In the genomic region with DNA sequence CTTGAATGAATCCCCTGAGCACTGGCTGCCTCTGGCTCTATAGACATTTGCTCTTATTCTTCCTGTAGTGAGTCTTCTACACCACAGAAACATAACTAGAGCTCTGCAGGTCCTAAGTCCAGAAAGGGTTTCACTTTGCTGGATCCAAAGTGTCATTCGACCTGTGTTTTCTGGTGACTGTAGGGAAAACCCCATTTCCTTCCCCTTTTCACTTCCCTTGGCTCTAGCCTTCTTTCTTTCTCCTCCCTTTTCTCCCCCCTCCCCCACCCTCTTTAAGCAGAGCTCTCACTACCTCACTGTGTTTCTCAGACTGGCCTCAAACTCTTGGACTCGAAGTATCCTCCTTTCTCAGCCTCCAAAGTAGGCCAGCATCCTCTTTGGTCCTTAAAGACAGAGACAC, we compare ENCODE assay signal across 18 mouse cellular contexts. TPM values are rescaled to one million over a fixed set of nuclear protein-coding genes. Genes with fewer than 3 reads are reported as not detected.
DNase-seq lines count a peak whose midpoint lies in the region; ATAC-seq and TF ChIP-seq lines count a peak whose summit lies in the region.
"Had no signal": no experiment of that assay in that cellular context is flagged by ENCODE, and none has a peak within 500 bp of the region (broad histone marks: within the 10 kb centered on the region; RNA-seq: fewer than 3 reads in every experiment).

No protein-coding gene starts in this region.

- H3K9ac ChIP-seq in MEL (ENCODE audit: control insufficient read depth, low read depth, low read length, poor library complexity, severe bottlenecking), result no peak overlapping the region
- H3K9ac ChIP-seq: embryonic facial prominence, embryonic 12.5 days; forebrain, embryonic 12.5 days; heart, embryonic 12.5 days; hindbrain, embryonic 15.5 days had no signal

- ATAC-seq in hematopoietic stem cell, adult 5-6 weeks (replicated peaks in 1 of 2; ENCODE audit: insufficient read depth in 1 of 2, low FRiP score in 2 of 2, low TSS enrichment in 1 of 2, low read depth in 1 of 2, poor library complexity in 2 of 2, severe bottlenecking in 2 of 2), result peak; percentile 30 to 33; a peak in 2 of 4 replicates
- ATAC-seq in megakaryocyte-erythroid progenitor cell, adult 5-6 weeks (replicated peaks; ENCODE audit: low FRiP score, low TSS enrichment, poor library complexity, severe bottlenecking), result no peak
- ATAC-seq: forebrain, embryonic 16.5 days; inflammation-experienced regulatory T-cells, adult 6 months had no signal

- no peaks in the 10 kb centered on the region for H3K27me3 ChIP-seq in MEL (ENCODE audit: control insufficient read depth in 1 of 2, insufficient read depth in 2 of 2, low read length in 2 of 2)
- H3K27me3 ChIP-seq in small intestine, adult 2 months (ENCODE audit: control insufficient read depth, insufficient read depth, low read length), result no peaks in the 10 kb centered on the region
- H3K27me3 ChIP-seq: embryonic facial prominence, embryonic 12.5 days; heart, embryonic 12.5 days; hindbrain, embryonic 15.5 days had no signal

- peak; percentile 28 for DNase-seq in MEL (ENCODE audit: low read depth, low spot score)
- DNase-seq in urinary bladder, postnatal 4 days (ENCODE audit: low spot score in 2 of 2), result no peak
- no peak for DNase-seq in testis, postnatal 10 days (ENCODE audit: low spot score)
- DNase-seq: adrenal gland, adult 2 months; adrenal gland, postnatal 36 days; cerebellum, adult 11 months; cerebellum, adult 8-10 months; cerebellum, postnatal 14 days; gastrocnemius, postnatal 14 days had no signal

- TF ChIP-seq POLR2A in MEL (IDR thresholded peaks at IDR 0.05; ENCODE audit: control insufficient read depth in 1 of 2, insufficient read depth in 1 of 2, low read depth in 1 of 2, low read length in 2 of 2, poor library complexity in 1 of 2), result no peak
- TF ChIP-seq POLR2A in small intestine, adult 2 months (IDR thresholded peaks at IDR 0.05; ENCODE audit: low read depth, low read length), result no peak

- H3K36me3 ChIP-seq in MEL (ENCODE audit: control insufficient read depth in 1 of 2, insufficient read depth in 2 of 2, low read length in 2 of 2), result no peaks in the 10 kb centered on the region; a peak in 1 of 4 replicates
- H3K36me3 ChIP-seq in small intestine, adult 2 months (ENCODE audit: control insufficient read depth, insufficient read depth, low read length), result no peaks in the 10 kb centered on the region
- H3K36me3 ChIP-seq: embryonic facial prominence, embryonic 12.5 days; forebrain, embryonic 12.5 days; heart, embryonic 12.5 days; hindbrain, embryonic 15.5 days had no signal

- TF ChIP-seq RAD21 in MEL (IDR thresholded peaks at IDR 0.05; ENCODE audit: low read depth, low read length), result no peak

- TF ChIP-seq EP300 in MEL (IDR thresholded peaks at IDR 0.05; ENCODE audit: low read depth in 1 of 2, low read length in 2 of 2), result no peak

- 34% methylated on average over 2 of the region's 2 CpGs for WGBS in small intestine, adult 2 months

- H3K27ac ChIP-seq in MEL (ENCODE audit: control insufficient read depth, low read depth, low read length), result no peak overlapping the region
- H3K27ac ChIP-seq in small intestine, adult 2 months (ENCODE audit: insufficient read depth, low read depth, low read length), result 0 out of 2 replicates have a peak overlapping the region, but pooled peaks have one; percentile 14
- H3K27ac ChIP-seq: embryonic facial prominence, embryonic 12.5 days; forebrain, embryonic 12.5 days; hindbrain, embryonic 15.5 days had no signal

- peaks cover 0 to 17% of the 10 kb centered on the region in 2 experiments; a peak in 3 of 4 replicates for H3K4me1 ChIP-seq in MEL (ENCODE audit: control insufficient read depth in 1 of 2, insufficient read depth in 2 of 2, low read length in 2 of 2)
- peaks cover 24% of the 10 kb centered on the region for H3K4me1 ChIP-seq in small intestine, adult 2 months (ENCODE audit: control insufficient read depth, insufficient read depth, insufficient read length, low read length)
- H3K4me1 ChIP-seq: embryonic facial prominence, embryonic 12.5 days; forebrain, embryonic 12.5 days; heart, embryonic 12.5 days; hindbrain, embryonic 15.5 days had no signal

- H3K79me2 ChIP-seq in MEL (ENCODE audit: control insufficient read depth, insufficient read depth, low read length, poor library complexity), result no peaks in the 10 kb centered on the region

- H3K4me3 ChIP-seq in MEL (ENCODE audit: control insufficient read depth in 1 of 2, insufficient read depth in 1 of 2, low read depth in 2 of 2, low read length in 2 of 2), result no peak overlapping the region
- no peak overlapping the region for H3K4me3 ChIP-seq in small intestine, adult 2 months (ENCODE audit: low read depth, low read length)
- H3K4me3 ChIP-seq: embryonic facial prominence, embryonic 12.5 days; forebrain, embryonic 12.5 days; heart, embryonic 12.5 days; hindbrain, embryonic 15.5 days had no signal

- no peaks in the 10 kb centered on the region for H3K9me3 ChIP-seq in MEL (replicated peaks; ENCODE audit: insufficient read depth, low read length)
- H3K9me3 ChIP-seq: embryonic facial prominence, embryonic 12.5 days; forebrain, embryonic 12.5 days; heart, embryonic 12.5 days; hindbrain, embryonic 15.5 days had no signal

- no peak for TF ChIP-seq CTCF in MEL (IDR thresholded peaks at IDR 0.05 in 2 of 3, conservative IDR thresholded peaks at IDR 0.05 in 1 of 3; ENCODE audit: control insufficient read depth in 1 of 3, insufficient read depth in 1 of 3, low read depth in 2 of 3, low read length in 3 of 3, poor library complexity in 1 of 3, severe bottlenecking in 1 of 3)
- TF ChIP-seq CTCF in small intestine, adult 2 months (IDR thresholded peaks at IDR 0.05; ENCODE audit: extremely low read depth, insufficient read length, insufficient replicate concordance, low read depth, low read length), result no peak

TF ChIP-seq in MEL, 35 proteins besides CTCF, POLR2A, EP300 and RAD21:
- no peak for TF ChIP-seq NRF1 (IDR thresholded peaks at IDR 0.05; ENCODE audit: insufficient read depth, low read depth, low read length, poor library complexity, severe bottlenecking)
- no peak for TF ChIP-seq BHLHE40 (IDR thresholded peaks at IDR 0.05; ENCODE audit: borderline replicate concordance, low read depth, low read length)
- no peak for TF ChIP-seq KAT2A (conservative IDR thresholded peaks at IDR 0.05; ENCODE audit: low read depth, low read length)
- no peak for TF ChIP-seq USF1 (IDR thresholded peaks at IDR 0.05; ENCODE audit: low read depth, low read length)
- no peak for TF ChIP-seq MEF2A (IDR thresholded peaks at IDR 0.05; ENCODE audit: extremely low read depth, insufficient replicate concordance, low read depth, low read length, poor library complexity, severe bottlenecking)
- TF ChIP-seq GABPA (IDR thresholded peaks at IDR 0.05; ENCODE audit: low read depth, low read length), result no peak
- TF ChIP-seq POLR2AphosphoS5 (IDR thresholded peaks at IDR 0.05; ENCODE audit: borderline replicate concordance, low read depth, low read length), result no peak
- TF ChIP-seq ZNF384 (IDR thresholded peaks at IDR 0.05; ENCODE audit: low read depth, low read length), result no peak
- no peak for TF ChIP-seq CHD2 (IDR thresholded peaks at IDR 0.05; ENCODE audit: low read length)
- TF ChIP-seq MYB (IDR thresholded peaks at IDR 0.05; ENCODE audit: low read depth, low read length), result no peak
- TF ChIP-seq ZKSCAN1 (IDR thresholded peaks at IDR 0.05; ENCODE audit: low read depth, low read length), result no peak
- no peak for TF ChIP-seq JUND (IDR thresholded peaks at IDR 0.05; ENCODE audit: low read depth, low read length)
- no peak for TF ChIP-seq MAFK (IDR thresholded peaks at IDR 0.05; ENCODE audit: borderline replicate concordance, low read depth, low read length)
- no peak for TF ChIP-seq UBTF (IDR thresholded peaks at IDR 0.05; ENCODE audit: borderline replicate concordance, insufficient read depth, low read depth, low read length)
- no peak for TF ChIP-seq POLR2AphosphoS2 (IDR thresholded peaks at IDR 0.05; ENCODE audit: low read length)
- TF ChIP-seq CHD1 (IDR thresholded peaks at IDR 0.05; ENCODE audit: low read depth, low read length), result no peak
- no peak for TF ChIP-seq SMC3 (IDR thresholded peaks at IDR 0.05; ENCODE audit: low read depth, low read length)

RNA-seq across cellular contexts. Expression of a gene that starts 34.8 kb away (rescaled TPM):
- total RNA-seq in MEL (2012; rRNA removed), result 0.12 and 0.16 TPM in 2 replicates
- under 1 TPM in 1 of 2 experiments, not detected in 1; 0.81 TPM for polyA plus RNA-seq in MEL (2012; ENCODE audit: insufficient read depth in 1 of 2, insufficient read length in 2 of 2, low read depth in 1 of 2, low replicate concordance in 2 of 2, missing spikeins in 1 of 2)
- total RNA-seq in hematopoietic stem cell, adult 5-6 weeks (2017), result not detected in 2 replicates
- 2.5 and 23.9 TPM in 2 replicates for polyA plus RNA-seq in small intestine, adult 2 months (2012; rRNA removed)
- not detected in 2 replicates for total RNA-seq in megakaryocyte-erythroid progenitor cell, adult 5-6 weeks (2014; fragmentation: Nextera tagmentation)
- not detected in 2 replicates for total RNA-seq in megakaryocyte-erythroid progenitor cell, adult 5-6 weeks (2017)
- total RNA-seq: adrenal gland, postnatal 36 days; gastrocnemius, postnatal 14 days had no signal
- polyA plus RNA-seq: adrenal gland, adult 2 months; inflammation-experienced regulatory T-cells, adult 6 months had no signal
